Mouse (Mus musculus) G1E (cell line): Measurements from ENCODE around the gene Shisa2. TPM values are rescaled to one million over a fixed set of nuclear protein-coding genes. Genes with fewer than 3 reads are reported as not detected.

Experiments used
- ATAC-seq: 2 replicates; pipeline ENCODE4 v1.8.0; 2016; ENCODE audit warnings: mild to moderate bottlenecking; ENCODE audit not compliant: insufficient number of reproducible peaks, poor library complexity, low FRiP score, severe bottlenecking; ENCODE audit errors: extremely low read depth
- DNase-seq: peaks from one replicate; pipeline ENCODE4 v3.0.0; 2012; ENCODE audit warnings: low spot score
- H3K27me3 ChIP-seq: 2 replicates; pipeline ENCODE4 v1.6.1; 2012; ENCODE audit warnings: mild to moderate bottlenecking, low read length, inconsistent platforms; ENCODE audit not compliant: insufficient read depth
- H3K36me3 ChIP-seq: replicated peaks from 2 replicates; pipeline ENCODE3; 2012; ENCODE audit warnings: mild to moderate bottlenecking, inconsistent platforms
- H3K4me1 ChIP-seq: 2 replicates; pipeline ENCODE4 v1.6.1; 2012; ENCODE audit warnings: low read depth, low read length, inconsistent platforms, mixed read lengths; ENCODE audit not compliant: insufficient read depth
- H3K4me3 ChIP-seq: 2 replicates; pipeline ENCODE4 v1.5.1; 2012; ENCODE audit warnings: low read depth, mild to moderate bottlenecking, inconsistent platforms, low read length, moderate library complexity, mixed read lengths
- H3K9me3 ChIP-seq: replicated peaks from 2 replicates; pipeline ENCODE4 v1.6.1; 2012; ENCODE audit warnings: inconsistent platforms
- CTCF ChIP-seq: IDR thresholded peaks from 2 replicates; pipeline ENCODE4 v1.5.1; 2012; ENCODE audit warnings: low read depth, low read length, inconsistent platforms, mixed read lengths
- GATA1 ChIP-seq: IDR thresholded peaks from 2 replicates; pipeline ENCODE4 v1.6.1; 2012; ENCODE audit warnings: borderline replicate concordance, low read length, inconsistent platforms, mixed read lengths
- GATA2 ChIP-seq: IDR thresholded peaks from 2 replicates; pipeline ENCODE4 v1.6.1; 2012; ENCODE audit warnings: low read depth, low read length, inconsistent platforms, borderline replicate concordance
- POLR2AphosphoS5 ChIP-seq: IDR thresholded peaks from 2 replicates; pipeline ENCODE4 v1.6.1; 2012; ENCODE audit warnings: low read depth, low read length, inconsistent platforms; ENCODE audit not compliant: insufficient replicate concordance
- TAL1 ChIP-seq: conservative IDR thresholded peaks from 2 replicates; pipeline ENCODE4 v1.6.1; 2012; ENCODE audit warnings: low read depth, low read length, inconsistent platforms, mixed read lengths
- polyA plus RNA-seq: library from polyadenylated mRNA; stranded (reverse); fragments of >175 nt; gene quantifications from 2 replicates; pipeline ENCODE4 v1.2.3, GENCODE M21; 2012
- total RNA-seq, 2 experiments: library from RNA; stranded (forward) in 1 of 2; stranded (reverse) in 1 of 2; fragments of 200-1000 nt in 1 of 2; fragments of >200 nt in 1 of 2; fragmentation: Nextera tagmentation in 1 of 2; gene quantifications; 2 replicates each; pipeline ENCODE4 v1.2.3; 2014 to 2017

Gene Shisa2
- total and polyA plus RNA-seq, 3 experiments, result 0.03 to 0.22 TPM; not detected in 1

GRCm38 (mm10) chr14:59627142-59627680 is 2.1 kb downstream of the Shisa2 start:
- ATAC-seq, result no peak
- H3K27me3 ChIP-seq, result no peaks in the 10 kb centered on the region
- no peak overlapping the region for H3K4me3 ChIP-seq
- no peaks in the 10 kb centered on the region for H3K36me3 ChIP-seq
- DNase-seq, result no peak
- peaks cover 15% of the 10 kb centered on the region for H3K9me3 ChIP-seq
- TF ChIP-seq GATA1 (no peak), CTCF (no peak), TAL1 (no peak), POLR2AphosphoS5 (no peak), GATA2 (no peak)
- no peaks in the 10 kb centered on the region for H3K4me1 ChIP-seq

GRCm38 (mm10) chr14:59627823-59628222 is 2.7 kb downstream of the Shisa2 start:
- H3K4me1 ChIP-seq, result no peaks in the 10 kb centered on the region
- H3K36me3 ChIP-seq, result no peaks in the 10 kb centered on the region
- H3K9me3 ChIP-seq, result peaks cover 15% of the 10 kb centered on the region
- no peak overlapping the region for H3K4me3 ChIP-seq
- TF ChIP-seq GATA2, result no peak
- TF ChIP-seq POLR2AphosphoS5, result no peak
- TF ChIP-seq CTCF, result no peak
- TF ChIP-seq GATA1, result no peak
- TF ChIP-seq TAL1, result no peak
- no peak for ATAC-seq
- DNase-seq, result no peak
- H3K27me3 ChIP-seq, result no peaks in the 10 kb centered on the region

GRCm38 (mm10) chr14:59629308-59629707 is 4.2 kb downstream of the Shisa2 start:
- Histone ChIP-seq H3K4me3 (no peak overlapping the region), H3K27me3 (no peaks in the 10 kb centered on the region), H3K4me1 (no peaks in the 10 kb centered on the region), H3K36me3 (no peaks in the 10 kb centered on the region), H3K9me3 (peaks cover 15% of the 10 kb centered on the region)
- DNase-seq (no peak), ATAC-seq (no peak)
- TF ChIP-seq CTCF (no peak), TAL1 (no peak), POLR2AphosphoS5 (no peak), GATA1 (no peak), GATA2 (no peak)

GRCm38 (mm10) chr14:59630096-59630495 is 5.0 kb downstream of the Shisa2 start:
- no peaks in the 10 kb centered on the region for H3K27me3 ChIP-seq
- ATAC-seq (no peak), DNase-seq (no peak)
- no peaks in the 10 kb centered on the region for H3K36me3 ChIP-seq
- no peak overlapping the region for H3K4me3 ChIP-seq
- H3K9me3 ChIP-seq, result peaks cover 13% of the 10 kb centered on the region
- TF ChIP-seq CTCF (no peak), GATA2 (no peak), POLR2AphosphoS5 (no peak), GATA1 (no peak), TAL1 (no peak)
- no peaks in the 10 kb centered on the region for H3K4me1 ChIP-seq

- no peaks in the 10 kb centered on the region for H3K27me3 ChIP-seq
- H3K4me1 ChIP-seq, result no peaks in the 10 kb centered on the region
- H3K9me3 ChIP-seq, result peaks cover 3% of the 10 kb centered on the region; the same call in 1 of the 2 replicates
- H3K4me3 ChIP-seq, result no peak overlapping the region
- DNase-seq (no peak), ATAC-seq (no peak)
- H3K36me3 ChIP-seq, result no peaks in the 10 kb centered on the region
- TF ChIP-seq CTCF, result no peak
These were observed 7.0 kb downstream of the Shisa2 start for GRCm38 (mm10) chr14:59632067-59632466.

- no peak for DNase-seq
- Histone ChIP-seq H3K9me3 (peaks cover 3% of the 10 kb centered on the region; the same call in 1 of the 2 replicates), H3K27me3 (no peaks in the 10 kb centered on the region), H3K36me3 (no peaks in the 10 kb centered on the region), H3K4me3 (no peak overlapping the region), H3K4me1 (no peaks in the 10 kb centered on the region)
- ATAC-seq, result no peak
- TF ChIP-seq TAL1 (no peak), POLR2AphosphoS5 (no peak), CTCF (no peak), GATA1 (no peak), GATA2 (no peak)
These were observed 8.3 kb downstream of the Shisa2 start for GRCm38 (mm10) chr14:59633295-59633898.

- H3K9me3 ChIP-seq, result peaks cover 3% of the 10 kb centered on the region; the same call in 1 of the 2 replicates
- DNase-seq (no peak), ATAC-seq (no peak)
- no peaks in the 10 kb centered on the region for H3K4me1 ChIP-seq
- H3K27me3 ChIP-seq, result no peaks in the 10 kb centered on the region
- TF ChIP-seq POLR2AphosphoS5 (no peak), TAL1 (no peak)
- H3K4me3 ChIP-seq, result no peak overlapping the region
- H3K36me3 ChIP-seq, result no peaks in the 10 kb centered on the region
These were observed 8.9 kb downstream of the Shisa2 start for GRCm38 (mm10) chr14:59633988-59634387.
